ENCODE assay signal across 21 mouse cellular contexts in the genomic region with DNA sequence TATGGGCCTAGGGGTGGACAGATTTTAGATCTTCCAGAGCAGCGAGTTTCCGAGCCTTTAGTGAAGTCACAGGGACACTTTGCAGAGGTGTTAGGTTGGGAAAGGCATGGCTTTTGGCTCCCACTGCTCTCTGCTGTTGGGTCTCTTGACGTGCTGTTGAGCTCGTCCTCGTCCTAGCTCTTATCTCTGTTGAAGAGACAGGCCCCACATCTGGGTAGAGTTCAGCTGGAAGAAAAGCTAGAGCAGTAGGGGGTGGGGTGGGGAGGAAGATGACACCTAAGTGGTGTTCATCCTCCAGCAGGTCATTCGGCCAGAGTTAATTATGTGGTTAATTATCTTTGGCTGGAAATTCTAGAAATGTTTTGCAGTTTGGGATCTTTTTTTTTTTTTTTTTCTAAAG. TPM values are rescaled to one million over a fixed set of nuclear protein-coding genes. Genes with fewer than 3 reads are reported as not detected.
DNase-seq lines count a peak whose midpoint lies in the region; ATAC-seq lines count a peak whose summit lies in the region.
"Had no signal": no experiment of that assay in that cellular context is flagged by ENCODE, and none has a peak within 500 bp of the region (broad histone marks: within the 10 kb centered on the region; RNA-seq: fewer than 3 reads in every experiment).

No protein-coding gene starts in this region.

- no peaks in the 10 kb centered on the region for H3K36me3 ChIP-seq in heart, embryonic 16.5 days (ENCODE audit: control insufficient read depth, insufficient read depth)
- peaks cover 42% of the 10 kb centered on the region for H3K36me3 ChIP-seq in erythroblast, embryonic 14.5 days (ENCODE audit: control insufficient read depth)
- H3K36me3 ChIP-seq in liver, embryonic 13.5 days = no peaks in the 10 kb centered on the region
- H3K36me3 ChIP-seq: forebrain, embryonic 15.5 days; lung, embryonic 15.5 days had no signal

- intact Hi-C loops in heart, postnatal 25 days (cut with DNase I) = no loop called here
- intact Hi-C loops in gastrocnemius, postnatal 36 days (cut with DNase I) = loop anchor here (10.0 kb wide), 1 partner anchor 198 kb away; a partner anchor contains a TSS

- WGBS in heart, embryonic 16.5 days = 41% methylated on average over 6 of the region's 6 CpGs
- WGBS in liver, embryonic 13.5 days (ENCODE audit: insufficient replicate concordance) = 23% methylated on average over 6 of the region's 6 CpGs

- H3K4me3 ChIP-seq in heart, embryonic 16.5 days (ENCODE audit: low read length) = no peak overlapping the region
- H3K4me3 ChIP-seq in erythroblast, embryonic 14.5 days (replicated peaks) = peak overlapping the region; percentile 90
- H3K4me3 ChIP-seq in liver, embryonic 13.5 days (replicated peaks) = peak overlapping the region; percentile 50
- H3K4me3 ChIP-seq: forebrain, embryonic 15.5 days; lung, embryonic 15.5 days had no signal

- H3K9ac ChIP-seq in heart, embryonic 16.5 days (ENCODE audit: low read length) = no peak overlapping the region
- peak overlapping the region; percentile 73 for H3K9ac ChIP-seq in liver, embryonic 13.5 days
- H3K9ac ChIP-seq: forebrain, embryonic 15.5 days; hindbrain, embryonic 14.5 days; lung, embryonic 15.5 days had no signal

- ATAC-seq in heart, embryonic 16.5 days (replicated peaks; ENCODE audit: extremely low read depth, insufficient read depth, low FRiP score) = no peak
- ATAC-seq in liver, embryonic 13.5 days (ENCODE audit: low read depth) = peak; percentile 68
- ATAC-seq: forebrain, embryonic 15.5 days; Patski had no signal

- DNase-seq in heart, postnatal 25 days (ENCODE audit: low spot score) = no peak
- peak; percentile 52 for DNase-seq in liver, embryonic 13.5 days
- DNase-seq in testis, postnatal 14 days (ENCODE audit: low spot score) = no peak
- DNase-seq in adrenal gland, postnatal 10 days = no peak
- no peak for DNase-seq in gastrocnemius, postnatal 36 days
- DNase-seq: cerebellum, adult 2 months; cerebellum, postnatal 36 days; gastrocnemius, postnatal 25 days; heart, postnatal 36 days; kidney, postnatal 4 days; layer of hippocampus, adult 9-11 months; right cerebral cortex, postnatal 25 days; thymus, adult 18-20 months had no signal

- no peaks in the 10 kb centered on the region for H3K9me3 ChIP-seq in heart, embryonic 16.5 days (replicated peaks; ENCODE audit: control insufficient read depth, low read length)
- H3K9me3 ChIP-seq in erythroblast, embryonic 14.5 days (ENCODE audit: control insufficient read depth, low read length) = peaks cover 10% of the 10 kb centered on the region
- H3K9me3 ChIP-seq in liver, embryonic 13.5 days (replicated peaks) = no peaks in the 10 kb centered on the region
- H3K9me3 ChIP-seq: forebrain, embryonic 15.5 days; lung, embryonic 15.5 days had no signal

- 0 out of 2 replicates have a peak, but pooled peaks cover 2% of the 10 kb centered on the region for H3K4me1 ChIP-seq in heart, embryonic 16.5 days (ENCODE audit: control insufficient read depth, insufficient read depth, low read length)
- H3K4me1 ChIP-seq in erythroblast, embryonic 14.5 days (ENCODE audit: control insufficient read depth) = peaks cover 59% of the 10 kb centered on the region
- peaks cover 43% of the 10 kb centered on the region for H3K4me1 ChIP-seq in liver, embryonic 13.5 days (replicated peaks)
- H3K4me1 ChIP-seq: lung, embryonic 15.5 days had no signal

- H3K27me3 ChIP-seq in heart, embryonic 16.5 days (ENCODE audit: control insufficient read depth, insufficient read depth, low read length) = no peaks in the 10 kb centered on the region
- peaks cover 3% of the 10 kb centered on the region; the same call in 1 of the 2 replicates for H3K27me3 ChIP-seq in erythroblast, embryonic 14.5 days (ENCODE audit: control insufficient read depth)
- H3K27me3 ChIP-seq in liver, embryonic 13.5 days = no peaks in the 10 kb centered on the region
- H3K27me3 ChIP-seq: forebrain, embryonic 15.5 days; lung, embryonic 15.5 days had no signal

- H3K27ac ChIP-seq in heart, embryonic 16.5 days (ENCODE audit: low read length) = no peak overlapping the region
- peak overlapping the region; percentile 94 for H3K27ac ChIP-seq in liver, embryonic 13.5 days
- H3K27ac ChIP-seq: forebrain, embryonic 15.5 days; hindbrain, embryonic 14.5 days; lung, embryonic 15.5 days; macrophage had no signal

- H3K4me2 ChIP-seq in heart, embryonic 16.5 days (ENCODE audit: low read depth, low read length) = peak overlapping the region; percentile 17
- peak overlapping the region; percentile 67 for H3K4me2 ChIP-seq in liver, embryonic 13.5 days
- H3K4me2 ChIP-seq: forebrain, embryonic 15.5 days; midbrain, embryonic 11.5 days had no signal

RNA-seq across cellular contexts. Expression of a gene that starts 2.5 kb away (rescaled TPM):
- 3.2 and 3.6 TPM in 2 replicates for polyA plus RNA-seq in heart, embryonic 16.5 days (2015; fragmentation: Nextera tagmentation; extraction: Ambion mirVana)
- total RNA-seq in heart, postnatal 25 days (2021) = 1 to 10 TPM; 6.6 to 7.5 TPM
- 0.37 and 0.95 TPM in 2 replicates for polyA plus RNA-seq in erythroblast, embryonic 14.5 days (2012)
- polyA plus RNA-seq in liver, embryonic 13.5 days (2015; fragmentation: Nextera tagmentation; extraction: Ambion mirVana) = 4.8 and 8.0 TPM in 2 replicates
- total RNA-seq in adrenal gland, postnatal 10 days (2021) = 10 to 100 TPM in 1 of 2 experiments, 1 to 10 TPM in 1; 9.1 to 12.0 TPM
- total RNA-seq in gastrocnemius, postnatal 36 days (2021) = 1 to 10 TPM; 3.4 to 5.2 TPM
